Mouse (Mus musculus) CD4-positive, CD25-positive, alpha-beta regulatory T cell, adult 2 months (primary cell): ENCODE results near the gene Oprd1.
A peak's percentile ranks its signal among the peaks of the same experiment; 100 is the strongest.

Experiments used
- DNase-seq: peaks from one replicate; pipeline ENCODE4 v3.0.0-alpha.2; 2012; ENCODE audit warnings: low read depth, low spot score

Gene Oprd1

GRCm38 (mm10) chr4:132079555-132080275 lies 64.6 kb downstream of the Oprd1 start:
- DNase-seq = peak; percentile 84

- no peak for DNase-seq
Measured at GRCm38 (mm10) chr4:132078296-132078714, 66.0 kb downstream of the Oprd1 start.

GRCm38 (mm10) chr4:132077445-132077844 lies 66.8 kb downstream of the Oprd1 start:
- DNase-seq = peak; percentile 44

GRCm38 (mm10) chr4:132076480-132077405 lies 67.5 kb downstream of the Oprd1 start:
- DNase-seq = peak; percentile 35

GRCm38 (mm10) chr4:132075796-132076195 lies 68.5 kb downstream of the Oprd1 start:
- DNase-seq = no peak

GRCm38 (mm10) chr4:132074933-132075769 lies 69.1 kb downstream of the Oprd1 start, which contains the start of gene Epb41:
Gene Epb41 (minus strand): TSS chr4:132075321.
- DNase-seq = peak; percentile 98

- peak; percentile 53 for DNase-seq
Measured at GRCm38 (mm10) chr4:132074077-132074932, 70.0 kb downstream of the Oprd1 start, which contains the start of gene Gm10300. Gene Gm10300 (plus strand): TSS chr4:132074697.

- DNase-seq = no peak
Measured at GRCm38 (mm10) chr4:132072946-132073345, 71.3 kb downstream of the Oprd1 start.

- DNase-seq = no peak
Measured at GRCm38 (mm10) chr4:132072156-132072555, 72.1 kb downstream of the Oprd1 start.

- DNase-seq = no peak
Measured at GRCm38 (mm10) chr4:132071674-132072073, 72.6 kb downstream of the Oprd1 start.

GRCm38 (mm10) chr4:132067938-132068235 lies 76.4 kb downstream of the Oprd1 start:
- DNase-seq = no peak

GRCm38 (mm10) chr4:132067112-132067937 lies 77.0 kb downstream of the Oprd1 start:
- no peak for DNase-seq

- no peak for DNase-seq
Measured at GRCm38 (mm10) chr4:132066101-132066773, 78.0 kb downstream of the Oprd1 start.

GRCm38 (mm10) chr4:132065578-132065977 lies 78.7 kb downstream of the Oprd1 start:
- DNase-seq = no peak

GRCm38 (mm10) chr4:132064550-132064949 lies 79.7 kb downstream of the Oprd1 start:
- no peak for DNase-seq

GRCm38 (mm10) chr4:132062934-132063884 lies 81.1 kb downstream of the Oprd1 start:
- no peak for DNase-seq

GRCm38 (mm10) chr4:132062289-132062688 lies 82.0 kb downstream of the Oprd1 start:
- no peak for DNase-seq
